Mouse (Mus musculus): ENCODE measurements around the gene Nomo1. TPM values are rescaled to one million over a fixed set of nuclear protein-coding genes. Genes with fewer than 3 reads are reported as not detected.

Nomo1 gene
- polyA plus RNA-seq, 1 experiment from 2014 or later: 24.5 TPM

GRCm38 (mm10) chr7:46103075-46103591 lies 69.6 kb downstream of the Nomo1 start:
- 80% methylated on average over 8 of the region's 8 CpGs for WGBS

GRCm38 (mm10) chr7:46103771-46104170 lies 70.3 kb downstream of the Nomo1 start:
- Histone ChIP-seq H3K4me3 (ENCODE audit: low read length) (no peak overlapping the region), H3K9ac (ENCODE audit: low read depth, low read length) (no peak overlapping the region), H3K9me3 (ENCODE audit: control insufficient read depth, low read length) (no peaks in the 10 kb centered on the region), H3K4me1 (ENCODE audit: control insufficient read depth, insufficient read depth, low read length) (no peaks in the 10 kb centered on the region), H3K27ac (ENCODE audit: low read depth, low read length) (no peak overlapping the region), H3K36me3 (ENCODE audit: control insufficient read depth, insufficient read depth, low read length) (no peaks in the 10 kb centered on the region), H3K4me2 (replicated peaks; ENCODE audit: low read depth, low read length) (no peak overlapping the region), H3K27me3 (ENCODE audit: control insufficient read depth, insufficient read depth, low read length) (no peaks in the 10 kb centered on the region; the same call in 1 of the 2 replicates)
- no peak for ATAC-seq (ENCODE audit: low FRiP score, low TSS enrichment)
- 84% methylated on average over 8 of the region's 8 CpGs for WGBS

More at GRCm38 (mm10) chr7:46103075-46103591, 69.6 kb downstream of the Nomo1 start:
- H3K27me3 ChIP-seq (ENCODE audit: control insufficient read depth, insufficient read depth, low read length): no peaks in the 10 kb centered on the region; the same call in 1 of the 2 replicates
- no peak overlapping the region for H3K27ac ChIP-seq (ENCODE audit: low read depth, low read length)
- H3K4me3 ChIP-seq (ENCODE audit: low read length): no peak overlapping the region
- H3K4me2 ChIP-seq (replicated peaks; ENCODE audit: low read depth, low read length): no peak overlapping the region
- no peaks in the 10 kb centered on the region for H3K9me3 ChIP-seq (ENCODE audit: control insufficient read depth, low read length)
- H3K9ac ChIP-seq (ENCODE audit: low read depth, low read length): no peak overlapping the region
- H3K4me1 ChIP-seq (ENCODE audit: control insufficient read depth, insufficient read depth, low read length): no peaks in the 10 kb centered on the region
- no peak for ATAC-seq (ENCODE audit: low FRiP score, low TSS enrichment)
- H3K36me3 ChIP-seq (ENCODE audit: control insufficient read depth, insufficient read depth, low read length): no peaks in the 10 kb centered on the region

GRCm38 (mm10) chr7:46104256-46104915 lies 70.9 kb downstream of the Nomo1 start:
- no peaks in the 10 kb centered on the region for H3K9me3 ChIP-seq (ENCODE audit: control insufficient read depth, low read length)
- H3K4me1 ChIP-seq (ENCODE audit: control insufficient read depth, insufficient read depth, low read length): no peaks in the 10 kb centered on the region
- WGBS: 82% methylated on average over 27 of the region's 27 CpGs
- no peaks in the 10 kb centered on the region for H3K27me3 ChIP-seq (ENCODE audit: control insufficient read depth, insufficient read depth, low read length)
- no peaks in the 10 kb centered on the region for H3K36me3 ChIP-seq (ENCODE audit: control insufficient read depth, insufficient read depth, low read length)
- H3K27ac ChIP-seq (ENCODE audit: low read depth, low read length): no peak overlapping the region
- no peak overlapping the region for H3K4me2 ChIP-seq (replicated peaks; ENCODE audit: low read depth, low read length)
- ATAC-seq (ENCODE audit: low FRiP score, low TSS enrichment): no peak
- H3K9ac ChIP-seq (ENCODE audit: low read depth, low read length): no peak overlapping the region
- no peak overlapping the region for H3K4me3 ChIP-seq (ENCODE audit: low read length)

GRCm38 (mm10) chr7:46105484-46105883 lies 72.0 kb downstream of the Nomo1 start:
- ATAC-seq (ENCODE audit: low FRiP score, low TSS enrichment): no peak
- Histone ChIP-seq H3K9ac (ENCODE audit: low read depth, low read length) (no peak overlapping the region), H3K27ac (ENCODE audit: low read depth, low read length) (no peak overlapping the region), H3K4me2 (replicated peaks; ENCODE audit: low read depth, low read length) (no peak overlapping the region), H3K4me3 (ENCODE audit: low read length) (no peak overlapping the region), H3K9me3 (ENCODE audit: control insufficient read depth, low read length) (no peaks in the 10 kb centered on the region), H3K27me3 (ENCODE audit: control insufficient read depth, insufficient read depth, low read length) (no peaks in the 10 kb centered on the region), H3K4me1 (ENCODE audit: control insufficient read depth, insufficient read depth, low read length) (no peaks in the 10 kb centered on the region), H3K36me3 (ENCODE audit: control insufficient read depth, insufficient read depth, low read length) (no peaks in the 10 kb centered on the region)
- WGBS: 94% methylated on average over 7 of the region's 7 CpGs

GRCm38 (mm10) chr7:46110079-46110478 lies 76.6 kb downstream of the Nomo1 start:
- Histone ChIP-seq H3K27me3 (ENCODE audit: control insufficient read depth, insufficient read depth, low read length) (no peaks in the 10 kb centered on the region), H3K4me1 (ENCODE audit: control insufficient read depth, insufficient read depth, low read length) (peaks cover 3% of the 10 kb centered on the region; the same call in 1 of the 2 replicates), H3K36me3 (ENCODE audit: control insufficient read depth, insufficient read depth, low read length) (no peaks in the 10 kb centered on the region), H3K4me3 (ENCODE audit: low read length) (no peak overlapping the region), H3K4me2 (replicated peaks; ENCODE audit: low read depth, low read length) (no peak overlapping the region), H3K9ac (ENCODE audit: low read depth, low read length) (no peak overlapping the region), H3K9me3 (ENCODE audit: control insufficient read depth, low read length) (no peaks in the 10 kb centered on the region), H3K27ac (ENCODE audit: low read depth, low read length) (no peak overlapping the region)
- ATAC-seq (ENCODE audit: low FRiP score, low TSS enrichment): no peak
- 66% methylated on average over 3 of the region's 3 CpGs for WGBS

GRCm38 (mm10) chr7:46111212-46111817 lies 77.8 kb downstream of the Nomo1 start:
- no peak overlapping the region for H3K27ac ChIP-seq (ENCODE audit: low read depth, low read length)
- no peak for ATAC-seq (ENCODE audit: low FRiP score, low TSS enrichment)
- WGBS: 60% methylated on average over 15 of the region's 15 CpGs

GRCm38 (mm10) chr7:46111938-46112337 lies 78.4 kb downstream of the Nomo1 start:
- no peak overlapping the region for H3K4me3 ChIP-seq (ENCODE audit: low read length)
- WGBS: 71% methylated on average over 6 of the region's 6 CpGs
- no peaks in the 10 kb centered on the region for H3K36me3 ChIP-seq (ENCODE audit: control insufficient read depth, insufficient read depth, low read length)
- ATAC-seq (ENCODE audit: low FRiP score, low TSS enrichment): no peak
- H3K27ac ChIP-seq (ENCODE audit: low read depth, low read length): no peak overlapping the region
- peaks cover 5% of the 10 kb centered on the region for H3K4me1 ChIP-seq (ENCODE audit: control insufficient read depth, insufficient read depth, low read length)
- H3K9me3 ChIP-seq (ENCODE audit: control insufficient read depth, low read length): no peaks in the 10 kb centered on the region
- no peak overlapping the region for H3K4me2 ChIP-seq (replicated peaks; ENCODE audit: low read depth, low read length)
- H3K27me3 ChIP-seq (ENCODE audit: control insufficient read depth, insufficient read depth, low read length): no peaks in the 10 kb centered on the region
- no peak overlapping the region for H3K9ac ChIP-seq (ENCODE audit: low read depth, low read length)

More at GRCm38 (mm10) chr7:46111212-46111817, 77.8 kb downstream of the Nomo1 start:
- H3K4me3 ChIP-seq (ENCODE audit: low read length): no peak overlapping the region
- H3K4me1 ChIP-seq (ENCODE audit: control insufficient read depth, insufficient read depth, low read length): peaks cover 5% of the 10 kb centered on the region; the same call in 1 of the 2 replicates
- no peaks in the 10 kb centered on the region for H3K36me3 ChIP-seq (ENCODE audit: control insufficient read depth, insufficient read depth, low read length)
- no peak overlapping the region for H3K9ac ChIP-seq (ENCODE audit: low read depth, low read length)
- H3K9me3 ChIP-seq (ENCODE audit: control insufficient read depth, low read length): no peaks in the 10 kb centered on the region
- H3K4me2 ChIP-seq (replicated peaks; ENCODE audit: low read depth, low read length): no peak overlapping the region
- no peaks in the 10 kb centered on the region for H3K27me3 ChIP-seq (ENCODE audit: control insufficient read depth, insufficient read depth, low read length)

- Histone ChIP-seq H3K27ac (ENCODE audit: low read depth, low read length) (no peak overlapping the region), H3K9ac (ENCODE audit: low read depth, low read length) (no peak overlapping the region), H3K4me2 (replicated peaks; ENCODE audit: low read depth, low read length) (no peak overlapping the region), H3K4me1 (ENCODE audit: control insufficient read depth, insufficient read depth, low read length) (peaks cover 9% of the 10 kb centered on the region), H3K27me3 (ENCODE audit: control insufficient read depth, insufficient read depth, low read length) (no peaks in the 10 kb centered on the region), H3K36me3 (ENCODE audit: control insufficient read depth, insufficient read depth, low read length) (no peaks in the 10 kb centered on the region), H3K4me3 (ENCODE audit: low read length) (no peak overlapping the region), H3K9me3 (ENCODE audit: control insufficient read depth, low read length) (no peaks in the 10 kb centered on the region)
- 44% methylated on average over 3 of the region's 3 CpGs for WGBS
- 0 out of 2 replicates have a peak, but pooled peaks have one; percentile 7 for ATAC-seq (ENCODE audit: low FRiP score, low TSS enrichment)
Observed at GRCm38 (mm10) chr7:46113435-46113834, 79.9 kb downstream of the Nomo1 start.

- peak overlapping the region; percentile 49; the same call in 1 of the 2 replicates for H3K27ac ChIP-seq (ENCODE audit: low read depth, low read length)
- no peaks in the 10 kb centered on the region for H3K27me3 ChIP-seq (ENCODE audit: control insufficient read depth, insufficient read depth, low read length)
- H3K9ac ChIP-seq (ENCODE audit: low read depth, low read length): no peak overlapping the region
- peak; percentile 81 for ATAC-seq (ENCODE audit: low FRiP score, low TSS enrichment)
- H3K4me2 ChIP-seq (replicated peaks; ENCODE audit: low read depth, low read length): no peak overlapping the region
- H3K9me3 ChIP-seq (ENCODE audit: control insufficient read depth, low read length): no peaks in the 10 kb centered on the region
- peaks cover 9% of the 10 kb centered on the region for H3K4me1 ChIP-seq (ENCODE audit: control insufficient read depth, insufficient read depth, low read length)
- no peak overlapping the region for H3K4me3 ChIP-seq (ENCODE audit: low read length)
- WGBS: 18% methylated on average over 10 of the region's 10 CpGs
- no peaks in the 10 kb centered on the region for H3K36me3 ChIP-seq (ENCODE audit: control insufficient read depth, insufficient read depth, low read length)
Observed at GRCm38 (mm10) chr7:46116118-46116581, 82.7 kb downstream of the Nomo1 start.

Measured in kidney, embryonic 14.5 days (tissue).